Mouse (Mus musculus) neural tube, embryonic 14.5 days (tissue): ENCODE measurements around the gene Tbc1d23. TPM values are rescaled to one million over a fixed set of nuclear protein-coding genes. Genes with fewer than 3 reads are reported as not detected.
A peak's percentile ranks its signal among the peaks of the same experiment; 100 is the strongest.
"Not testable (repeated sequence)": the region's sequence is repeated elsewhere in the genome, so short reads cannot be mapped to it uniquely, and the experiment has no call there.

Experiments used
- ATAC-seq: fragments of 200-750 bp; cut with Nextera tagmentation; 2 replicates; pipeline ENCODE4 v1.8.0; 2017; ENCODE audit warnings: low read depth, mild to moderate bottlenecking, moderate TSS enrichment, moderate library complexity
- H3K27ac ChIP-seq: fragments of 300-500 bp; sonication (generic); 2 replicates; pipeline ENCODE4 v1.5.1; 2014; ENCODE audit warnings: low read depth, mild to moderate bottlenecking, control low read depth, low read length, moderate library complexity, mixed read lengths
- H3K27me3 ChIP-seq: fragments of 300-500 bp; sonication (generic); 2 replicates; pipeline ENCODE4 v1.6.1; 2014; ENCODE audit warnings: low read length; ENCODE audit not compliant: control insufficient read depth, insufficient read depth
- H3K36me3 ChIP-seq: fragments of 300-500 bp; sonication (generic); 2 replicates; pipeline ENCODE4 v1.6.1; 2014; ENCODE audit warnings: low read length, mixed read lengths; ENCODE audit not compliant: control insufficient read depth, insufficient read depth
- H3K4me1 ChIP-seq: fragments of 300-500 bp; sonication (generic); 2 replicates; pipeline ENCODE4 v1.6.1; 2014; ENCODE audit warnings: low read length; ENCODE audit not compliant: control insufficient read depth, insufficient read depth
- H3K4me2 ChIP-seq: fragments of 300-500 bp; sonication (generic); 2 replicates; pipeline ENCODE4 v1.6.1; 2014; ENCODE audit warnings: mild to moderate bottlenecking, low read depth, low read length, control low read depth
- H3K4me3 ChIP-seq: fragments of 300-500 bp; sonication (generic); 2 replicates; pipeline ENCODE4 v1.5.1; 2014; ENCODE audit warnings: low read depth, low read length, control low read depth, mixed read lengths
- H3K9ac ChIP-seq: fragments of 300-500 bp; sonication (generic); replicated peaks from 2 replicates; pipeline ENCODE4 v1.6.1; 2014; ENCODE audit warnings: low read depth, mild to moderate bottlenecking, control low read depth, low read length, mixed read lengths
- H3K9me3 ChIP-seq: fragments of 300-500 bp; sonication (generic); 2 replicates; pipeline ENCODE4 v1.6.1; 2016; ENCODE audit warnings: low read length; ENCODE audit not compliant: control insufficient read depth
- WGBS: fragments of 180-500 bp; shearing (Covaris S2); extraction: QIAGEN DNeasy Blood & Tissue Kit; methylation state at CpG from one replicate; pipeline ENCODE4 v1.1.7; 2014; 5-methylcytosine and 5-hydroxymethylcytosine counted together
- polyA plus RNA-seq: library from polyadenylated mRNA; unstranded; fragments of >200 nt; fragmentation: Nextera tagmentation; extraction: Ambion mirVana; gene quantifications from 2 replicates; pipeline ENCODE4 v1.2.1, GENCODE M21; 2014

Gene Tbc1d23
- polyA plus RNA-seq, 1 experiment from 2014 or later, result 46.7 TPM

DNA sequence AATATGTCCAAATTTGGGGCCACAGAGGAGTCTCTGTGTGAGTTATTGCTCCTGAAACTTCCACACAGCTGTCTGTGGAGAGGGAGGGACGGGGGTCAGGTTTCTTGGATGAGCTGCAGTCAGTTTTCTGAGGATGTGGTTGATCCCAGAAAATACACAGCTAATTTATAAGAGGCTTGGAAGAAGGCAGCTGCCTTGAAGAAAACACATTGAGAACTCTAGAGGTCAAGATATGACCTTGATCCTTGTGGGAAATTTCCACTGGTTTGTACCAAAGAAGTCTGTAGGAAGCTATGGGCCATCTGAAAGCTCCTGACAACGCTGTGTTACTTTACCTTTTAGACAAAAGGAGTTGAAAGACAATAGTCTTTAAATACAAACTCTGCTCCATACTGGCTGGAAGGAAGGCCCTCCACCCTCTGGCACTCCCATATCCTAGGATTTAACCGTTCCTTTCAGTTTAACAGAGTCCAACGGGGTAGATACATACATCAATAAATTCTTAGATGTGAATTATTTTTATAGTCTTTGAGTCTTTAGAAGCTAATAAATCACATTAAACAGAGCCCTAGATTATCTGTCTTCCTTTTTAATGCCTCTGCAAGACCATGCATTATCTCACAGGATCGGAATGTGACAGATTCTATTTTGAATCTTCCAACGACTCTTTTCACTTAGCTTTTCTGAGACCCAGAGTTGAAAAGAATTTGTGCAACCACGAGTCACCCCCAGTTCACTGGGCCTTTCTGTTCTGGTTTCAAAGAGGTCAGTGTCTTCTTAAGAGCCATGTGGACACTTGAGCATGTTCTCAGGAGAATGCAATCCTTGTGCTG lies 20.5 kb upstream of the Tbc1d23 start:
- Histone ChIP-seq H3K9ac (no peak overlapping the region), H3K9me3 (no peaks in the 10 kb centered on the region), H3K4me1 (no peaks in the 10 kb centered on the region), H3K27me3 (no peaks in the 10 kb centered on the region), H3K36me3 (no peaks in the 10 kb centered on the region), H3K4me2 (no peak overlapping the region), H3K4me3 (no peak overlapping the region), H3K27ac (no peak overlapping the region)
- WGBS, result 40% methylated on average over 7 of the region's 7 CpGs
- no peak for ATAC-seq

DNA sequence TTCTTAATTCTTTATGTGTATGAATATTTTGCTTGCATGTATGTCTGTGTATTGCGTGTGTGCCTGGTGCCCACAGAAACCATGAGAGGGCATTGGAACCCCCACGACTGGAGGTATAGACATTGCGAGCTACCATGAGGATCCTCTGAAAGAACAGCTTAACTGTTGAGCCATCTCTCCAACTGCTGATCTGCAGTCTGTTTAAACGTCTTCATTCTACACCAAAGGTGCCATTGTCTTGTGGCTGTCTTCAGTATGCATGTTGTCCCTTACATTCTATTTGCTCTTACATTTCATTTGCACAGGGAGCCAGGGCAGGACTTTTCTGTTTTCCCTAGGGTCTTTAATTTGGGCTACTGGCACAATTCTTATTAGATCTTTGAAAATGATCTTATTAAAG lies 19.7 kb upstream of the Tbc1d23 start:
- Histone ChIP-seq H3K36me3 (no peaks in the 10 kb centered on the region), H3K27ac (no peak overlapping the region), H3K4me2 (no peak overlapping the region), H3K9me3 (no peaks in the 10 kb centered on the region), H3K27me3 (no peaks in the 10 kb centered on the region), H3K4me1 (no peaks in the 10 kb centered on the region), H3K4me3 (no peak overlapping the region), H3K9ac (no peak overlapping the region)
- WGBS, result 92% methylated on average over 4 of the region's 4 CpGs
- ATAC-seq, result no peak

DNA sequence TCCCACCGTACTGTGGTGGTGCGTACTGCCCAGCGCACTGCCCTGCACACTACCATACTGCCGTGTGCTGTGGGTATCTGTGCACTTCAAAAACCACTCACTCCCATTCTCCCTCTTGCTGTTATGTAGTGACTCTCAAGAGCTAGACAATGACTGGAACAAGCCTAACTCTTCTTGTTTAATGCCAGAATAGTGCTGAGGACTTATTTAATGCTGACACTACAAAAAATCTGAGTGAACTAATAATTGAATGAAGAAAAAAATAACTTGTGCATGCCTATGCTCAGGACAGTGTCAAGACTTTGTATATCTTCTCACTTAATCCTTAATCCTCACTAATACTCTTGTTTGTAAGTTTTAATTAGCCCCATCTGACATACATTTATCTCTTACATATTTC lies 16.2 kb upstream of the Tbc1d23 start:
- Histone ChIP-seq H3K4me2 (no peak overlapping the region), H3K9me3 (no peaks in the 10 kb centered on the region), H3K36me3 (no peaks in the 10 kb centered on the region), H3K27me3 (no peaks in the 10 kb centered on the region), H3K27ac (no peak overlapping the region), H3K9ac (no peak overlapping the region), H3K4me3 (no peak overlapping the region), H3K4me1 (no peaks in the 10 kb centered on the region)
- no peak for ATAC-seq
- WGBS, result 92% methylated on average over 4 of the region's 4 CpGs

DNA sequence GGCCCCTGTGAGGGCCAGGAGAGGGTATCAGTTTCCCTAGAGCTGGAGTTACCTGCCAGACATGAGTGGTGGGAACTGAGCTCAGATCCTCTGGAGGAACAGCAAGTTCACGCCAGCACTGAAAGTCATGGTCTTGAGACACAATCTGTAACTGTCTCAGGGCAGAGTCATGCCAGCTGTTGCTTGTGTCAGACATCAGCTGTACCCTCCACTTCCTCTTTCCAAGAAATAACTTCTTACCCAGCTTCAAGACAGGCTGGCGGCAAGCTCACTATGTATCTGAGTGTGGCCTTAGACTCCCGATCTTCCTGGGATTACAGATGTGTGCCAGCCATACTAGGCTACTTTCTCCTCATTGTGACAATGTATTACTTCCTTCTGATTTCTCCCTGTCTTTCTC lies 15.3 kb upstream of the Tbc1d23 start:
- H3K36me3 ChIP-seq, result no peaks in the 10 kb centered on the region
- H3K9me3 ChIP-seq, result no peaks in the 10 kb centered on the region
- WGBS, result 96% methylated on average over 3 of the region's 3 CpGs
- H3K4me3 ChIP-seq, result no peak overlapping the region
- no peaks in the 10 kb centered on the region for H3K27me3 ChIP-seq
- H3K4me1 ChIP-seq, result no peaks in the 10 kb centered on the region
- H3K4me2 ChIP-seq, result no peak overlapping the region
- no peak overlapping the region for H3K27ac ChIP-seq
- H3K9ac ChIP-seq, result no peak overlapping the region
- ATAC-seq, result no peak

DNA sequence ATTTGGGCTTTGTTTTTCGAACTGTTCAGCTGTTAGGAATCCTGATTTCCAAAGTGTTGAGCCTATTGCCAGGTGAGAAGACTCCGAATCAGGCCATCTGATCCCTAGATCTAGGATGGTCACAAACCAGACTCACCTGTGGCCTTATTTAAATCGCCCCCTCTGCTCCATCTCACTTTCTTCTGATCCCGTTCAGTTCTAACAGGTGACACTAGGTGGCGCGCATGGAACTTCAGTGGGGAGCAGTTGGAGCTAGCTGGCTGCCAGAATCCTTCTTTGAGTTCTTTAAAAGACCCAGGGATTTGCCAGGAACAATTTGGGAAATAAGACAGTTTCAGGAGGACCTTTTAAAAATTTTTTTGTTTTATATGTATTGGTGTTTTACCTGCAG lies 12.5 kb upstream of the Tbc1d23 start:
- 18% methylated on average over 6 of the region's 6 CpGs for WGBS
- Histone ChIP-seq H3K27me3 (no peaks in the 10 kb centered on the region), H3K4me3 (no peak overlapping the region), H3K9me3 (no peaks in the 10 kb centered on the region), H3K4me1 (no peaks in the 10 kb centered on the region), H3K4me2 (no peak overlapping the region), H3K36me3 (no peaks in the 10 kb centered on the region), H3K9ac (no peak overlapping the region), H3K27ac (no peak overlapping the region)
- peak; percentile 79; the same call in 1 of the 2 replicates for ATAC-seq

DNA sequence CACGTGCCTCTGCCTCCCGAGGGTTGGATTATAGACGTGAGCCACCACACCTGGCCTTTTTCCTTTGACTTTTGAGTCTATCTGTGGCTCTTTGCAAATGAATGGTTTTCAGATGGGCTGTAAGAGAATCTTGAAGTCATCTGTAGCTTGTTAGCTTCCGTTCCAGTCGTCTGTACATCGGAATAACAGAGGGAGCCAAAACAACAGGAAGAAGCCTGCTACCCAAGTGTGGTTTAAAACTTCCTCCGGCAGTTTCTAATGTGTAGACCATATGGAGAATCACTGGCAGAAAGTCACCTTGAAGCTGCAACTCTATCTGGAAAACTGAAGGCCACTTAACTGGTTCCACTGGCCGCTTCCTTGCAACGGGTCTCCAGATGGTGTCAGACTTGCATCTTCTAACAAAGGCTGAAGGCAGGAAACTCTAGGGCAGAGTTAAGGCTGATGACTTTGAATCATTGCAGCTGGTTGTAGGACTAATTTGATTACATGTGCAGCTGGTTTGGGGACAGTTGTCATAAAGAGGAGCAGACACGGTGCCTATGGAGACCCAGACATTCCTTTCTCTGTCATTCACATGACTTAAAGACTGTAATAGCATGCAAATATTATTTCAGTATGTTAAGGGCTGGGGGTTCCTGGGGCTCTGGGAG lies 12.0 kb upstream of the Tbc1d23 start:
- no peaks in the 10 kb centered on the region for H3K27me3 ChIP-seq
- H3K4me3 ChIP-seq, result no peak overlapping the region
- no peak for ATAC-seq
- WGBS, result 60% methylated on average over 10 of the region's 10 CpGs
- no peak overlapping the region for H3K4me2 ChIP-seq
- no peaks in the 10 kb centered on the region for H3K4me1 ChIP-seq
- H3K27ac ChIP-seq, result no peak overlapping the region
- H3K9me3 ChIP-seq, result no peaks in the 10 kb centered on the region
- no peaks in the 10 kb centered on the region for H3K36me3 ChIP-seq
- no peak overlapping the region for H3K9ac ChIP-seq

DNA sequence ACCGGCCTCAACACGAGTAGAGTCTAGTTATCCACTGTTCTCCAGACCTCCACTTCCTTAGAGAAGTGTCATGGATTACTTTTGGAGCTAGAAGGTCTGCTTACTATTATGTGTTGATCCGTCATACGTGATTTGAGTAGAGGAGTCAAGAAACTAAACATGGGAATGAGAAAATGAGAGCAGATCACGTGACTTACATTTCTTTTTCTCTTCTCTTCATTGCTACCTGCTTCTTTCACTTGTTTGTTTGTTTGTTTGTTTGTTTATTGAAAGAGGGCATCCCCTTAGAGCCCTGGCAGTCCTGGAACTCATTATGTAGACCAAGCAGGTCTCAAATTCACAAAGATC lies 11.5 kb upstream of the Tbc1d23 start:
- Histone ChIP-seq H3K9me3 (no peaks in the 10 kb centered on the region), H3K4me3 (no peak overlapping the region), H3K27ac (no peak overlapping the region), H3K4me2 (no peak overlapping the region), H3K9ac (no peak overlapping the region), H3K36me3 (no peaks in the 10 kb centered on the region), H3K4me1 (no peaks in the 10 kb centered on the region), H3K27me3 (no peaks in the 10 kb centered on the region)
- WGBS, result 93% methylated on average over 5 of the region's 5 CpGs
- ATAC-seq, result no peak

DNA sequence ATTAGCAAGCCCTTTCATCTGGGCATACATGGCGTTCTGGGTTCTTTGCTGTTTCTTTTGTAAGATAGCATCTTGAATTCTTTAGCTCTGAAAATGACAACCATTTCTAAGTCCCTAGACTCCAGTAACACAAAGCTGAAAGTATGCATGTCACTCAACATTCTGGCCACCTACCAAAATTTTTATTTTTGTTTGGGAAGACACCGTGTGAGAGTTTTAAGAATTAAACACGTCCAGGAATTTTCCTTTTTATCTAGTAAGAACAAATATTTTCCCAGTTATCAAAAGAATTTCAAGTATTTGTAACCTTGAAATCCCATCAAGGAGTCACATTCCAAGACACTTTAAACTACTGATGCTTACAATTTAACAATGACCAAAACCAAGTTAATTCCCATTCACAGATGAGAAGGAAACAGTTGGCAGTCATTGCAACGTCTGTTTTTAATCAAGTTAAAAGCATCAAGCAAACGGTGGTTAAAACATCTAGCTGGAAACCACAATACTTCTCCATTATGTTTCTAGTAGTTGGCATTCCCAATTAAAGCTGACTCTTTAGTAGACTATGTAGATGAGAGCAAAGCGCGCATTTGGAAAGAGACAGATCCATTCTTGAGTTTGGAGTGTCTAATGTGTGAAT lies 4.7 kb upstream of the Tbc1d23 start:
- no peaks in the 10 kb centered on the region for H3K9me3 ChIP-seq
- 77% methylated on average over 7 of the region's 7 CpGs for WGBS
- no peak overlapping the region for H3K9ac ChIP-seq
- H3K36me3 ChIP-seq, result no peaks in the 10 kb centered on the region
- no peak overlapping the region for H3K27ac ChIP-seq
- ATAC-seq, result no peak
- H3K4me3 ChIP-seq, result no peak overlapping the region
- no peaks in the 10 kb centered on the region for H3K4me1 ChIP-seq
- no peak overlapping the region for H3K4me2 ChIP-seq
- H3K27me3 ChIP-seq, result no peaks in the 10 kb centered on the region

DNA sequence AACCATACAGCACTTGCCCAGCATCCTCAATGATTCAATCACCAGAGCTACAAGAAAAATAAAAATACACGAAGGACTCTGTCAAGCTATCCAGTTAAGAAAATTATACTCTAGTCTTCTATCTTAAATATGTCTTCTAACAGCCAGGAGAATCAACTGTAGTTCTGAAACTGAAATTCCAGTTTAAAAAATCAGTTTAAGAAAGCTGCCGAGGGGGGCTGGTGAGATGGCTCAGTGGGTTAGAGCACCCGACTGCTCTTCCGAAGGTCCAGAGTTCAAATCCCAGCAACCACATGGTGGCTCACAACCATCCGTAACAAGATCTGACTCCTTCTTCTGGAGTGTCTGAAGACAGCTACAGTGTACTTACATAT lies 620 bp upstream of the Tbc1d23 start:
- not testable (repeated sequence) for H3K27me3 ChIP-seq, ATAC-seq, H3K27ac ChIP-seq, H3K9ac ChIP-seq, H3K36me3 ChIP-seq, H3K9me3 ChIP-seq, H3K4me1 ChIP-seq
- Histone ChIP-seq H3K4me3 (peak overlapping the region; percentile 54), H3K4me2 (peak overlapping the region; percentile 41; the same call in 1 of the 2 replicates)
- 65% methylated on average over 4 of the region's 5 CpGs for WGBS
